Mouse (Mus musculus) gastrocnemius, adult 2 months (tissue): Measurements from ENCODE around the gene Gtpbp6. TPM values are rescaled to one million over a fixed set of nuclear protein-coding genes. Genes with fewer than 3 reads are reported as not detected.
A peak's percentile ranks its signal among the peaks of the same experiment; 100 is the strongest.
"Not testable (repeated sequence)": the region's sequence is repeated elsewhere in the genome, so short reads cannot be mapped to it uniquely, and the experiment has no call there.

Experiments used
- DNase-seq: peaks from one replicate; pipeline ENCODE4 v3.0.0; 2022
- H3K27ac ChIP-seq: fragments of 200-600 bp; 2 replicates; pipeline ENCODE4 v1.8.1; 2022; ENCODE audit warnings: mild to moderate bottlenecking
- H3K4me3 ChIP-seq: fragments of 200-600 bp; 2 replicates; pipeline ENCODE4 v1.8.1; 2022; ENCODE audit warnings: mild to moderate bottlenecking, moderate library complexity
- CTCF ChIP-seq: fragments of 200-600 bp; IDR thresholded peaks from 2 replicates; pipeline ENCODE4 v1.8.1; 2022; ENCODE audit warnings: antibody characterized with exemption, mild to moderate bottlenecking, moderate library complexity
- intact Hi-C: fragments of 180-260 bp; cut with DNase I; formaldehyde crosslinking; loops from one replicate; pipeline ENCODE4 v1.15.1; 2025
- total RNA-seq, 2 experiments: library from RNA; stranded (reverse); gene quantifications; 2 replicates each; pipeline ENCODE4 v1.2.3; 2021

Gtpbp6 gene
- total RNA-seq, 2 experiments from 2014 or later: 13.0 to 16.4 TPM

- no peak for DNase-seq
- no peak for TF ChIP-seq CTCF
- intact Hi-C loops: no loop called here
- Histone ChIP-seq H3K27ac (no peak overlapping the region), H3K4me3 (no peak overlapping the region)
Measured at GRCm38 (mm10) chr5:110098991-110099477, 9.0 kb downstream of the Gtpbp6 start.

DNA sequence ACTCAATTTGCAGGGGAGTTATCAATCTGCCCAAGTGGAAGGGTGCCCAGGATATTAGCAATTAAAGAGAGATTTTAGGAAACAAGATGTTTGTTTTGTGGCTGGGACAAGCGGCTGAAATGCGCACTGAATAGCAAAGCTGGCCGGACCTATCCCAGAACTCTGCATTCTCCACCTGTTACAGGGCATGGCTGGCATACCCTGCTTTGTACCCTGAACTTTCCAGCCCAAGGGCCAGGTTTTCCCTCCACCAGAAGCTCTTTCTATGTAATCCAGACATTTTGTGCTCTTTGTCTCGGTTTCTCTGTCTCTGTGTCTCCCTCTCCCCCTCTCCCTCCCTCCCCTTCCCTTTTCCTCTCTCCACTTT is 13.2 kb downstream of the Gtpbp6 start:
- no peak for TF ChIP-seq CTCF
- H3K27ac ChIP-seq: peak overlapping the region; percentile 88
- H3K4me3 ChIP-seq: peak overlapping the region; percentile 70
- intact Hi-C loops: loop anchor here (5.0 kb wide), 1 partner anchor 38 kb away; no protein-coding TSS in a partner anchor
- DNase-seq: no peak

- intact Hi-C loops: loop anchor here (5.0 kb wide), 1 partner anchor 37 kb away; no protein-coding TSS in a partner anchor
- no peak for TF ChIP-seq CTCF
- DNase-seq: peak; percentile 84
- Histone ChIP-seq H3K27ac (peak within 1 kb of the TSS; percentile 88), H3K4me3 (peak within 1 kb of the TSS; percentile 70)
Measured at GRCm38 (mm10) chr5:110094030-110094846, 13.8 kb downstream of the Gtpbp6 start, which contains the start of gene Gm35315. Gm35315 (minus strand) TSS chr5:110094420.

- H3K4me3 ChIP-seq: no peak overlapping the region
- intact Hi-C loops: loop anchor here (5.0 kb wide), 1 partner anchor 34 kb away; no protein-coding TSS in a partner anchor
- no peak for DNase-seq
- H3K27ac ChIP-seq: no peak overlapping the region
- TF ChIP-seq CTCF: no peak
Measured at GRCm38 (mm10) chr5:110091546-110091945, 16.5 kb downstream of the Gtpbp6 start.

- no peak overlapping the region for H3K4me3 ChIP-seq
- no peak for DNase-seq
- intact Hi-C loops: no loop called here
- no peak for TF ChIP-seq CTCF
- no peak overlapping the region for H3K27ac ChIP-seq
Measured at GRCm38 (mm10) chr5:110086161-110086866, 21.7 kb downstream of the Gtpbp6 start.

- TF ChIP-seq CTCF: no peak
- Histone ChIP-seq H3K4me3 (no peak overlapping the region), H3K27ac (no peak overlapping the region)
- DNase-seq: no peak
- intact Hi-C loops: no loop called here
Measured at GRCm38 (mm10) chr5:110082961-110083360, 25.0 kb downstream of the Gtpbp6 start.

DNA sequence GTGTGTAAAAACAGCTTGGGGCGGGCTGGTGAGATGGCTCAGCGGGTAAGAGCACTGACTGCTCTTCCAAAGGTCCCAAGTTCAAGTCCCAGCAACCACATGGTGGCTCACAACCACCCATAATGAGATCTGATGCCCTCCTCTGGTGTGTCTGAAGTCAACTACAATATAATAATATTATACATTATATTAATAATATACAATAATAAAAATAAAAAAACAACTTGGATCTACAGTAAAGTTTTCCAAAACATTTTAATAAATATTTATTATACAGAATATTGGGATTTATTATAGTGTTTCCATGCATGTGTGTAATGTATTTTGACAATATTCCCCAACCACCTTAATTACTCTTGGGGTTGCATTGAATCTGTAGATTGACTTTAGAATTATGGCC is 35.6 kb downstream of the Gtpbp6 start, which contains the start of gene Gm17655:
Gene Gm17655 (minus strand): TSS at position 101 of the 400 bp plus-strand sequence.
- H3K4me3 ChIP-seq, DNase-seq, H3K27ac ChIP-seq, intact Hi-C loops: not testable (repeated sequence)

DNA sequence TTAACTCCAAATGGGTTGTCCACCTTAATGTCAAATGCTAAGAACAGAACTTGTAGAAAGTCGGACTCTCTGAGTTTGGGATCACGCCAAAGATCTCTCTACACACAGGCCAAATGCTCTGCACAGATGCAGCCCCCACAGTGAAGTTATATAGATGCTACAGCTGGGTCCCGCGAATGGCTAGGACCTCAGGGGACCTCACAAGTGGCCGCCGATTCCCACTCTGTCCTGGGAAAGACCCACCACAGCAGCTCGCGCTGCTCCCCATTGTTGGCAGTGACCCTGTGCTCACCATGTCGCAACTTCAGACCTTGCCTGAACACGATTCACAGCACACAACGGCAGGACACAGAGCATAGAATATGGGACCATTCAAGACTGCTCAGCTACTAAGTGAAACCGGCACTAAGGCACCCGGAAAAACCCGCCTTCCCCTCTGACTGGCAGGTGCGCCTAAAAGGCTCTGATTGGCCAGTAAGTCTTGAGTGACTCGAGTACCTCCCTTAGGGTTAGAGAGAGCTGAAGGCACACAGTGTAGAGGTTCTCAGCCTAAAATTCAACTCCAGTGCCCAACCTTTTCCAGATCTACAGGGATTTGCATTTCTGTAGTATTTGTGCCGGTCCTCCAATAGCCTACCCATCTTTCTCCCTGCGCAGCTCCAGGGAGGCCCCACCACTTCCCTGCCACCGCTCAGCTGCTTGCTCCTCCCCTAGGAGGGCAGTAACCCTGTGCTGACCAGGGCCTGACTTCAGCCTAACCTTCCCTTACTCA is 50.2 kb downstream of the Gtpbp6 start:
- Histone ChIP-seq H3K4me3 (peak overlapping the region; percentile 91), H3K27ac (peak overlapping the region; percentile 95)
- peak; percentile 88 for DNase-seq
- intact Hi-C loops: loop anchor here (5.0 kb wide), 1 partner anchor 34 kb away; the partner anchor contains the start of gene Gm35315
- no peak for TF ChIP-seq CTCF

Other genes starting within 250 kb of the Gtpbp6 start
- 1 to 10 TPM; 3.1 to 9.1 TPM for gene Gm15446, start 184.8 kb downstream of the Gtpbp6 start, total RNA-seq
- gene Zfp932, start 111.7 kb downstream of the Gtpbp6 start, total RNA-seq: 1 to 10 TPM; 7.0 to 8.6 TPM
- 1 to 10 TPM; 1.4 to 1.5 TPM for gene Gm17655, start 35.7 kb downstream of the Gtpbp6 start, total RNA-seq
- gene Gm35315, start 13.8 kb downstream of the Gtpbp6 start, total RNA-seq: under 1 TPM; 0.10 to 0.25 TPM
- not detected for gene Plcxd1, start 8.2 kb downstream of the Gtpbp6 start, total RNA-seq
- 1 to 10 TPM; 4.1 to 4.2 TPM for gene Zfp605, start 1.9 kb upstream of the Gtpbp6 start, total RNA-seq
- 10 to 100 TPM; 13.3 to 14.5 TPM for gene Chfr, start 27.6 kb upstream of the Gtpbp6 start, total RNA-seq
- 10 to 100 TPM; 40.8 to 42.0 TPM for gene Golga3, start 68.5 kb upstream of the Gtpbp6 start, total RNA-seq
- gene Ankle2, start 122.8 kb upstream of the Gtpbp6 start, total RNA-seq: 10 to 100 TPM; 29.4 to 33.3 TPM
- 10 to 100 TPM; 24.2 to 29.7 TPM for gene Pgam5, start 161.7 kb upstream of the Gtpbp6 start, total RNA-seq
- 10 to 100 TPM; 37.2 to 72.5 TPM for gene Pxmp2, start 178.0 kb upstream of the Gtpbp6 start, total RNA-seq
- 1 to 10 TPM; 1.6 to 2.0 TPM for gene Pole, start 178.1 kb upstream of the Gtpbp6 start, total RNA-seq
- gene P2rx2, start 235.0 kb upstream of the Gtpbp6 start, total RNA-seq: not detected
- not detected for gene Lrcol1, start 236.5 kb upstream of the Gtpbp6 start, total RNA-seq